Mouse (Mus musculus): ENCODE measurements around the gene Exoc3l. TPM values are rescaled to one million over a fixed set of nuclear protein-coding genes. Genes with fewer than 3 reads are reported as not detected.
A peak's percentile ranks its signal among the peaks of the same experiment; 100 is the strongest.
"Not testable (repeated sequence)": the region's sequence is repeated elsewhere in the genome, so short reads cannot be mapped to it uniquely, and the experiment has no call there.

Exoc3l gene
- total RNA-seq, 2 experiments from 2014 or later = 1.4 TPM

DNA sequence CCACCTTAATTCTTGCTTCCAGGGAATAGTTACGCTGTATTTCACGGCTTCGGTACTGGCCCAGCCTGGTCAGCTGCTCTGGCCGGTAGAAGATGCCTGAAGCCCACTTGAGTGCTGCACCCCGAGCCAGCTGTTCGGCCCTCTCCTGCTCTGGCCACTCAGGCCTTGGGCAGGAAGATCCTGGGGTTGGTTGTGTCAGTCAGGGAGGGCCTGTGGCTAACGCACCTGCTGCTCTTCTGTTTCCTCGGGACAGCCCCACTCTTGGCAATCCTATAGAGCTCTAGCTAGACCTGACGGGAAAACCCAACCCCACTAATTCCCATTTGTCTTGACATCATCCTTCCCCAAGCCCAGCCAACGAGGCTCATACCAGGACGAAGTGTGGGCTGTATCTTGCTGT is 645 bp downstream of the Exoc3l start:
- no peak overlapping the region for H3K4me3 ChIP-seq
- TF ChIP-seq CTCF (conservative IDR thresholded peaks at IDR 0.05) = no peak
- no peak for DNase-seq (ENCODE audit: low spot score in 2 of 2)
- no peak overlapping the region for H3K27ac ChIP-seq

DNA sequence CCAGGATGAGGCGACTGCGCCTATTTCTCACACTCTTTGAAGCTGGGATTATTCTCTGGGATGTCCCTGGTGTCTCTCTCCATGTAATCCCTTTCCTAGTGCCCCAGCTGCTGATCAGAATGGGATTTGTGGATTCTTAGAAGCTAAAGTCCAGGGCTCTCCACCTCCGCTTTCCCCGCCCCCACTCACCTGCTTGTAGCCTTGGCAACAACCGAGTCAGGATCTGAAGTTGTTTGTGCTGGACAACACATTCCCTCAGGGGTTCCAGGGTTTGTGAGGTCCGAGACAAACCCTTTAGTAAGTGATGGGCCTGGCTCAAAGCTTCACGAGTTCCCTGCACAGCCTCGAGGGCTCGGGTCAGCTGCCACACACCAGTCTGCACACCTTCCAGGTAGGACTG is 1.1 kb downstream of the Exoc3l start:
- no peak for DNase-seq (ENCODE audit: low spot score in 2 of 2)
- no peak overlapping the region for H3K27ac ChIP-seq
- H3K4me3 ChIP-seq = no peak overlapping the region
- TF ChIP-seq CTCF (conservative IDR thresholded peaks at IDR 0.05) = no peak

DNA sequence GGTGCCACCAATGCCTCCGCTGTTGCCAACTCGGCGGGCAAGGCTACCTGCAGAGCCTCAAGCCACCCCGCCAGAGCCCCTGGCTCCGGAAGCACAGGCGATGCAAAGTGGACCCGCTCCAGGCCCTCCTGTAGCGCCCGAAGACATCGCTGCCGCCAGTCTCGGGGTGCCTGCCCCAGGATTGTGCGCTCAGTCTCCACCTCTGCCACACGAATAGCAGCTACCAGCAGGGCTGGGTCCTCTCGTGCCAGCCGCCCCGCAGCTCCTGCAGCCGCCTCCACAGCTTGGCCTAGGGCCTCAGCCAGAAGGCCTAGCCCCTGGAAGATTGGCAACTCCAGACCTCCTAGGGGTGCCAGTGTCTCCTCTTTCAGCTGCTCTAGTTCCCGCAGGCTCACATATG is 2.5 kb downstream of the Exoc3l start:
- DNase-seq (ENCODE audit: low spot score in 2 of 2) = no peak
- no peak for TF ChIP-seq CTCF (conservative IDR thresholded peaks at IDR 0.05)
- Histone ChIP-seq H3K27ac (no peak overlapping the region), H3K4me3 (no peak overlapping the region)

DNA sequence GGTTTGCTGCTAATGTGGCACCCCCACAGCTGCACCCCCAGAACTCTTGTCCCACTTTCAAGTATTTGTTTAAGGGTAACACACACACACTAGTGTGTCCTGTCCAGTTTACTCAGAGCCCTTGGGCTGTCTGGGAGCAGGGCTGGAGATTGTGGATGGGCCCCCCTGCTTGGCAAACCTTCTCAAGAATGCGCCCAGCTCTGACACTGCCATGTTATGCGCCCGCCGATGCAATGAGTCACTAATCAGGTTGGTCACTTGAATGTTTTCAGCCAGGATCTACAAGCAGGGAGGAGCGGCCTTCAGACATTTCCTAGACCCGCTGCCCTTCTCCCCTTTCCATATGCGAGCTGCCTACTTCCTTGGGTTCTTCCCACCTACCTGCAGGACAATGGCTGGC is 3.4 kb downstream of the Exoc3l start:
- no peak for DNase-seq (ENCODE audit: low spot score in 2 of 2)
- Histone ChIP-seq H3K4me3 (no peak overlapping the region), H3K27ac (no peak overlapping the region)
- TF ChIP-seq CTCF (conservative IDR thresholded peaks at IDR 0.05) = no peak

DNA sequence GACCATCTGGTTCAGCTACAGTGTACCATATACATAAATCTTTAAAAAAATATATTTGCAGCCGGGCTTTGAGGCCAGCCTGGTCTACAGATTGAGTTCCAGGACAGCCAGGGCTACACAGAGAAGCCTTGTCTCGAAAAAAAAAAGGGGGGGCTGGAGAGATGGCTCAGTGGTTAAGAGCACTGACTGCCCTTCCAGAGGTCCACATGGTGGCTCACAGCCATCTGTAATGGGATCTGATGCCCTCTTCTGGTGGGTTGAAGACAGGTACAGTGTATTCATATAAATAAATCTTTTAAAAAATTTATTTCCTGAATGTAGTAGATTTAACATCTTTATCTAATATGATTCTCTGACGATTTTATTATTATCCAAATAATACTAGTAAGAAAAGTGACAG is 4.1 kb downstream of the Exoc3l start:
- not testable (repeated sequence) for DNase-seq (ENCODE audit: low spot score in 2 of 2); H3K4me3 ChIP-seq; H3K27ac ChIP-seq
- TF ChIP-seq CTCF (conservative IDR thresholded peaks at IDR 0.05) = peak; percentile 65

DNA sequence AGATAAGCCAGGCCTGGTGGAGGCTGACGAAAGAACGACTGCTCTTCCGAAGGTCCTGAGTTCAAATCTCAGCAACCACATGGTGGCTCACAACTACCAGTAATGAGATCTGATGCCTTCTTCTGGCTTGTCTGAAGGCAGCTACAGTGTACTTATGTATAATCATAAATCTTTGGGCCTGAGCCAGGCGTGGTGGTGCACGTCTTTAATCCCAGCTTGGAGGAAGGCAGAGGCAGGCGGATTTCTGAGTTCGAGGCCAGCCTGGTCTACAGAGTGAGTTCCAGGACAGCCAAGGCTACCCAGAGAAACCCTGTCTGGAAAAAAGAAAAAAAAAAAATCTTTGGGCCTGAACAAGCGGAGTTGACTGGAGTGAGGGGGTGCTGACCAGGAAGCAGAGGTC is 4.5 kb downstream of the Exoc3l start:
- H3K27ac ChIP-seq; DNase-seq (ENCODE audit: low spot score in 2 of 2); H3K4me3 ChIP-seq: not testable (repeated sequence)

DNA sequence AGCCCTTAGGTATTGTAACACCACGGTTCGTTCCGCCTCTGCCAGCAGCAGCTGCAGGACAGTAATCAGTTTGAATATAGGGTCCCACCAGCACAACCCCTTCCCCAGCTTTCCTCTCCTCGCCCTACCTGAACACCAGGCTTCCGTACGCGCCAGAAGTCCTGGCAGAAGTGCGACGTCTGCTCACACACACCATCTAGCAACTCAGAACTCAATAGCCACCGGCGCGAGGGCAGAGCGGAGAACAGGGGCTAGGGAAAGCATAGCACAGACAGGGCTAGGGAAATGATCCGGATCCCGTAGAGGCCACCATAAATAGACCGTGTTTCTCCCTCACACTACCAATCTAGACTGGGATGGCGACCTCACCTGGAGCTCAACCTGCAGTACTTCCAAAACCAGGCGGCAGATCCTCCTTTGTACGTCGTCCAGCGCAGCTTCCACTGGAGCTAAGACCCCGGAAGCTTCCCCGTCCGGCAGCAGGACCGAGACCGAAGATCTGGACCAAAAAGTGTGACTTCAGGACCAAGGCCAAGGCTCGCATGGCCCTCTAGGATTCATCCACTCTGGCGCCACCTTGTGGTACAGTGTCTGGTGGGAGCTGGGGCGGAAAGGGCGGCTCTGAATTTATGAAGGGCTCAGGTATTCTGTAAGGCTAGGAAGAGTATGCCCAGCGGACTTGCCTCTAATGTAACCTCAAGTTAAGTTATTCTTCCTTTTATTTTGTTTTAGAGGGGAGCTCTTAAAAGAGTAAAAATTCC is 5.2 kb downstream of the Exoc3l start:
- DNase-seq (ENCODE audit: low spot score in 2 of 2) = peak; percentile 61 to 80
- TF ChIP-seq CTCF (conservative IDR thresholded peaks at IDR 0.05) = peak; percentile 94
- Histone ChIP-seq H3K27ac (no peak overlapping the region), H3K4me3 (peak overlapping the region; percentile 78)

DNA sequence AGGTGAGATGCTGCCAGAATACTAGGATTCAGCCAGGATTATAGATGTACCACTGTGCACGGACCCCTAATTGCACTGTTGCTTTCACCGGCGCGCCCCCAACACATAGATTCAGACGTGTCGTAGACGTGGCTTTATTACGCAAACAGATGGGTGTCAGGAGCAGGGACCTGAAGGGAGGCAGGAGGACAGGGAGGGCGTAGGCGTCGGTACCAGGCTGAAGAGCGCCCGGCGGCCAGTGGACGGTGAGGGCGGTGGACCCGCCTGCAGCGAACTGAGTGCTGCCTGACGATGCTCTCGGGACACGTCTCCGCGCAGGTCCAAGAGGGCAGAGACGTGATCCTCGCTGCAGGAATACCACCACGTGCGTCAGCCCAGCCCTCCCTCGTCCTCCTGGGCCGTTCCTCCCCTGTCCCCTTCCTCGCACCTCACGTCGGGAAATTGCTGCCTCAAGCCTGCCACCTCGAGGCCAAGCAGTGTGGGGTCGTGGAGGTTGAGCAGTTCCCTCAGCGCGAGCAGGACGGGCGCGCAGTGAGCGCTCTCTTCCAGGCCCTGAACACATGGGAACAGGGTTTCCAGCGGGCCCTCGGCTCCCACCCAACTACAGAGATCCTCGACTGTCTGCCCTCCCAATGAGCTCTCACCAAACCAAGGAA is 6.0 kb downstream of the Exoc3l start, which contains the start of gene 4931428F04Rik:
Gene 4931428F04Rik, minus strand, starts transcription at position 60 of the 656 bp plus-strand sequence.
- peak in 1 of 2 experiments; percentile 53 for DNase-seq (ENCODE audit: low spot score in 2 of 2)
- peak within 1 kb of the TSS; percentile 78 for H3K4me3 ChIP-seq
- peak; percentile 67 for TF ChIP-seq CTCF (conservative IDR thresholded peaks at IDR 0.05)
- peak within 1 kb of the TSS; percentile 89 for H3K27ac ChIP-seq

DNA sequence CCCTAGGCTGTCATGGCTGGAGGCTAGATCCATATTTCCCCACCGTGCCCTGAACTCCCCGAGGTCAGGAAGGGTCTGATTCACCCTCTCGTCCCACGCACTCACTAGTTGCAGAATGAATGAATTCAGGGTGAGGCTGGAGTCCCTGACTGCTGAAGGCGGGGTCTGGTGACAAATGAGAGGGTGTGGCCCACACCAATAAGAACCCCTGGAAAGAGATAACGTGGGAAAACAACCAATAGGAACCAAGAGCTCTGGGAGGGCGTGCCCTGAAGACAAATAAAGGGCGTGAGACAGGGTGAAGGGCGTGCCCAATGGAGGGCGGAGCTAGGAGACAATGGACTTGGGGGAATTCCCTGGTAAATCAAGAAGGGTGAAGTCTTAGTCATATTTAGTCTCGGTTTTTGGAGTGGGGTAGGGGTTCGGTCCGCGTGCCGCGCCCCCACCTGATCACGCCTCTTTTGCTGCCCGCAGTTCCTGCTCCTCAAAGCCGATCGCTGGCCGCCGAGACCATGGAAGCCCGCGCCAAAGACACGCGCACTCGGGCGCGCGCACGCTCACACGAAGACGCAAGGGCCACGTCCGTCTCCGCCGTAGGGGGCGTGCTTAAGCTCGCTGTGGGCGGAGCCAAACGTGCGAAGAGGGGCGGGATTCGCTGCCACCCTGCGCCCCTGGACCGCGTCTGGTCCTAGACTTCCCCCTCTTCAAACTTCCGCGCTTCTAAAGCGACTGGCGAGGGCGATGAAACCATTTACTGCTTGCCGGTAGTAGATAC is 6.8 kb downstream of the Exoc3l start:
- peak overlapping the region; percentile 89 for H3K27ac ChIP-seq
- DNase-seq (ENCODE audit: low spot score in 2 of 2) = peak; percentile 94 to 96
- TF ChIP-seq CTCF (conservative IDR thresholded peaks at IDR 0.05) = peak; percentile 40
- peak overlapping the region; percentile 78 for H3K4me3 ChIP-seq

DNA sequence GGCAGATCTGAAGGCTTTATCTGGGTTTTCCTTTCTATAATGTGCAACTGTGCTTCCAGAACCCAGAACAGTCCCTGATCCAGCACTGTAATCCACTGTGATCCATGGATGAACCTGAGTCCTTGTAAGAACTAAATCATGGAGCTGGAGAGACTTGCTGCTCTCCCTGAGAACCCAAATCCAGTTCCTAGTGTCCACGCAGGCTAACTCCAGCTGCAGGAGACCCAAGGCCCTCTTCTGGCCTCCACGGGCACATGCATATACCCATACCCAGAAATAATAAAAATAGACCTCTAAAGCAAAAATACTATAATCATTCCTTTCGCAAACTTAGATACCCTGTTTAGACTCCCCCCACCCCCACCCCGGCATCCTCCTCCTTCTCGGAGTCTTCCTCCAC is 7.7 kb downstream of the Exoc3l start:
- TF ChIP-seq CTCF (conservative IDR thresholded peaks at IDR 0.05) = no peak
- H3K27ac ChIP-seq = no peak overlapping the region
- H3K4me3 ChIP-seq = peak overlapping the region; percentile 78; the same call in 1 of the 2 replicates
- DNase-seq (ENCODE audit: low spot score in 2 of 2) = no peak

DNA sequence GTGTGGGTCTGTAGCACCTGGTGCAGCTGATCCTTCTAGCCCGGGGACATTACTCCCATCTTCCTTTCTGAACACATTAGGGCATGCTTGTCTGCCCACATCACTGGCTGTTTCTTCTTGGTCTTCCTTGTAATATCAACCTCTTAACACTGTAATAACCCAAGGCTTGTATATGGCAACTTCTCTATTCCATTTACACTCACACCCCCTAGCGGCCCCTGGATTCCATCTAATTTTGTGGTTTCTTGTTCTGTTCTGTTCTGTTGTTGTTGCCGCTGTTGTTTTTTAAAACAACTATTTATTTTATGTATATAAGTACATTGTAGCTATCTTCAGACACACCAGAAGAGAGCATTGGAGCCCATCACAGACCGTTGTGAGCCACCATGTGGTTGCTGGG is 9.0 kb downstream of the Exoc3l start:
- TF ChIP-seq CTCF (conservative IDR thresholded peaks at IDR 0.05) = peak; percentile 30
- Histone ChIP-seq H3K4me3 (no peak overlapping the region), H3K27ac (no peak overlapping the region)
- no peak for DNase-seq (ENCODE audit: low spot score in 2 of 2)

DNA sequence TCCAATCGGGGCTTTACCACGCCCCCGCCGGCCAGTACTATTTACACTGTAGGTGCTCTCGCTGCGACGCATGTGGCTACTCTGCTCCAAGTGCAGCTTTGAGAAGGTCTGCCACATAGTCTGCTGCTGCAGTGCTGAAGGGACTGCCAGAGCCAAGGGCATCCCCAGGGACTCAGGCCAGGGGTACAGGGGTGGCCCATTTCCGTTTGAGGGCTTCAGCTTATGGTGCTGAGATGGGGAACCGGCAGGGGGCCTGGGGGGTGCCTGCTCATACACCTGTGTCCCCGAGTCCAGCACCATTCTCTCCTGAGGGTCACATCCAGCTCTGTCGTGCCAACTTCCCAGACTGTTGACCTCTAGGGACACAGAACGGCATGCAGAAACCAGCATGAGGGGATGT is 10.4 kb downstream of the Exoc3l start:
- TF ChIP-seq CTCF (conservative IDR thresholded peaks at IDR 0.05) = no peak
- H3K4me3 ChIP-seq = no peak overlapping the region
- H3K27ac ChIP-seq = no peak overlapping the region
- DNase-seq (ENCODE audit: low spot score in 2 of 2) = no peak

DNA sequence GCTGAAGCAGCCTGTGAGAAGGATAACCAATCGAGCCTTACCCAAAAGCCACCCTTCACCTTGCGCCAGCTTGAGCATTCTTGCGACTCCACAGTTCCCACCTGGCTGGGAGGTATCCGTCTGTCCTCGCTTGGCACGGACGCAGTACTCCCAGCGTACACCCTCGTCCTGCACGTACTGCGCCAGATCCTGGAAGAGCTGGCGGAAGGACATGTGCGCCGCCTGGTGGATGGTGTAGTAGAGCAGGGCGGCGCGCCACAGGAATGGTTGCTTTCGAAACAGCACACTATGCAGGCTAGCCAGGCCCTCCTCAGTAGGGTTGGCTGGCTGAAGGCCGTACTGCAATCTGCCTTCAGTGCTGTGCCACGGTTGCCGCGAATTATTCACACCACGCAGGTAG is 12.8 kb downstream of the Exoc3l start:
- TF ChIP-seq CTCF (conservative IDR thresholded peaks at IDR 0.05) = peak; percentile 81
- peak overlapping the region; percentile 18; the same call in 1 of the 2 replicates for H3K4me3 ChIP-seq
- 0 out of 2 replicates have a peak overlapping the region, but pooled peaks have one; percentile 39 for H3K27ac ChIP-seq
- no peak for DNase-seq (ENCODE audit: low spot score in 2 of 2)
